Mouse (Mus musculus) bone marrow macrophage, adult 2 months (primary cell): ENCODE data around the gene Asna1.

Experiments
- CTCF ChIP-seq: IDR thresholded peaks from 2 replicates; pipeline ENCODE4 v1.5.1; 2012; ENCODE audit warnings: low read depth, mild to moderate bottlenecking, low read length, moderate library complexity
- POLR2A ChIP-seq: IDR thresholded peaks from 2 replicates; pipeline ENCODE4 v1.6.1; 2012; ENCODE audit warnings: mild to moderate bottlenecking, low read depth, low read length, borderline replicate concordance

DNA sequence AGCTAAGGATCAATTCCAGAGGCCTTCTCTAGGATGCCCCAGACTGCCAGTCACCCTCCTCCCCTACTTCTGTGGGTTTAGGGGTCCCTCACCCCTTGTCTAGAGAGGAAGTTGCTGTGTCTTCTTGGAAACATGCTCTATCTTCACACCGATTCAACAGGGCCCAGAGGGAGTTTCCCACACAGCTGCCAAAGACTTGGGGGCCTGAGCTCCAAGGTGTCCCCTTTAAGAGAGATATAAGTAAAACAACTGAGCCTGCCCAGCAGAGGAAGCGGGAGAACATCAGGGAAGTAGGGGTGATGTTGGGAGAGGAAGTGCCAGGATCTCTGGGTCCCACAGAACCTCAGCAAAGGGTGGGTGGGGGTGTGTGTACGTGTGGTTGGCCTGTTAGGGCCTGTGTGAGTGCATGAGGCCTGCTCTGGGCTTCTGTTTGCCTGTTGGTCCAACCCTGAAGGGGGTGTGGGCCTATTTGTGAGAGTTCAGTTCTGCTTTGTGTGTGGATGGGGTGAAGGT, 42.5 kb downstream of the Asna1 start:
- TF ChIP-seq CTCF (no peak), POLR2A (no peak)
